Mouse (Mus musculus) G1E (cell line): ENCODE results near the gene Trip13. TPM values are rescaled to one million over a fixed set of nuclear protein-coding genes. Genes with fewer than 3 reads are reported as not detected.

Experiments used
- ATAC-seq: 2 replicates; pipeline ENCODE4 v1.8.0; 2016; ENCODE audit warnings: mild to moderate bottlenecking; ENCODE audit not compliant: insufficient number of reproducible peaks, poor library complexity, low FRiP score, severe bottlenecking; ENCODE audit errors: extremely low read depth
- DNase-seq: peaks from one replicate; pipeline ENCODE4 v3.0.0; 2012; ENCODE audit warnings: low spot score
- H3K27me3 ChIP-seq: 2 replicates; pipeline ENCODE4 v1.6.1; 2012; ENCODE audit warnings: mild to moderate bottlenecking, low read length, inconsistent platforms; ENCODE audit not compliant: insufficient read depth
- H3K36me3 ChIP-seq: replicated peaks from 2 replicates; pipeline ENCODE3; 2012; ENCODE audit warnings: mild to moderate bottlenecking, inconsistent platforms
- H3K4me1 ChIP-seq: 2 replicates; pipeline ENCODE4 v1.6.1; 2012; ENCODE audit warnings: low read depth, low read length, inconsistent platforms, mixed read lengths; ENCODE audit not compliant: insufficient read depth
- H3K4me3 ChIP-seq: 2 replicates; pipeline ENCODE4 v1.5.1; 2012; ENCODE audit warnings: low read depth, mild to moderate bottlenecking, inconsistent platforms, low read length, moderate library complexity, mixed read lengths
- H3K9me3 ChIP-seq: replicated peaks from 2 replicates; pipeline ENCODE4 v1.6.1; 2012; ENCODE audit warnings: inconsistent platforms
- CTCF ChIP-seq: IDR thresholded peaks from 2 replicates; pipeline ENCODE4 v1.5.1; 2012; ENCODE audit warnings: low read depth, low read length, inconsistent platforms, mixed read lengths
- GATA1 ChIP-seq: IDR thresholded peaks from 2 replicates; pipeline ENCODE4 v1.6.1; 2012; ENCODE audit warnings: borderline replicate concordance, low read length, inconsistent platforms, mixed read lengths
- GATA2 ChIP-seq: IDR thresholded peaks from 2 replicates; pipeline ENCODE4 v1.6.1; 2012; ENCODE audit warnings: low read depth, low read length, inconsistent platforms, borderline replicate concordance
- POLR2AphosphoS5 ChIP-seq: IDR thresholded peaks from 2 replicates; pipeline ENCODE4 v1.6.1; 2012; ENCODE audit warnings: low read depth, low read length, inconsistent platforms; ENCODE audit not compliant: insufficient replicate concordance
- TAL1 ChIP-seq: conservative IDR thresholded peaks from 2 replicates; pipeline ENCODE4 v1.6.1; 2012; ENCODE audit warnings: low read depth, low read length, inconsistent platforms, mixed read lengths
- polyA plus RNA-seq: library from polyadenylated mRNA; stranded (reverse); fragments of >175 nt; gene quantifications from 2 replicates; pipeline ENCODE4 v1.2.3, GENCODE M21; 2012
- total RNA-seq, 2 experiments: library from RNA; stranded (forward) in 1 of 2; stranded (reverse) in 1 of 2; fragments of 200-1000 nt in 1 of 2; fragments of >200 nt in 1 of 2; fragmentation: Nextera tagmentation in 1 of 2; gene quantifications; 2 replicates each; pipeline ENCODE4 v1.2.3; 2014 to 2017

Trip13 gene
- total and polyA plus RNA-seq, 3 experiments, result 4.5 to 57.7 (median 46.7) TPM

GRCm38 (mm10) chr13:73936938-73937320 is 655 bp downstream of the Trip13 start:
- no peak for TF ChIP-seq TAL1
- no peak for TF ChIP-seq CTCF
- TF ChIP-seq GATA2, result no peak

GRCm38 (mm10) chr13:73932201-73932600 is 5.4 kb downstream of the Trip13 start:
- ATAC-seq (no peak), DNase-seq (no peak)
- Histone ChIP-seq H3K4me1 (peaks cover 10% of the 10 kb centered on the region), H3K36me3 (peaks cover 77% of the 10 kb centered on the region), H3K27me3 (no peaks in the 10 kb centered on the region), H3K9me3 (no peaks in the 10 kb centered on the region), H3K4me3 (no peak overlapping the region)
- no peak for TF ChIP-seq GATA2
- TF ChIP-seq GATA1, result no peak
- no peak for TF ChIP-seq POLR2AphosphoS5
- TF ChIP-seq TAL1, result no peak
- TF ChIP-seq CTCF, result no peak

More at GRCm38 (mm10) chr13:73936938-73937320, 655 bp downstream of the Trip13 start:
- no peaks in the 10 kb centered on the region for H3K9me3 ChIP-seq
- peak overlapping the region; percentile 91 for H3K4me3 ChIP-seq
- peaks cover 22% of the 10 kb centered on the region for H3K4me1 ChIP-seq
- ATAC-seq (0 out of 2 replicates have a peak, but pooled peaks have one; percentile 6), DNase-seq (peak; percentile 28)
- no peaks in the 10 kb centered on the region for H3K27me3 ChIP-seq
- H3K36me3 ChIP-seq, result peaks cover 61% of the 10 kb centered on the region

DNA sequence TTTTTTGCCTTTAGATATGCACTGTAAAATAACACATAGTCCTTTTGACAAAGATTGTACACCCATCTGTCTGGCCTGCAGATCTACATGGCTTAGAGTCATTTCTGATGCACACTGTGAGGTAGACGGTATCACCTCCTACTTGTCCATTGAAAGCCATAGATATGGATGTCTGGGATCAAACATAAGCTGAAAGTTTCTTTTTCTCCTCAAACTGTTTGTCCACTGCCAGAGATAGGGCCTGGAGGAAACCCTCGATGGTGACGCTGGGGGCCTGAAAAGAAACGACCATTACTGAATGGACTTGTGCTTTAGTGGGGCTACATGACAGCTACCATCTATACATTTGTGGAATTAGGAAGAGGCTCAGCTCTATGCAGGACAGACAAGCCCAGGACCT is 24.5 kb downstream of the Trip13 start:
- H3K4me3 ChIP-seq, result no peak overlapping the region
- peaks cover 91% of the 10 kb centered on the region for H3K36me3 ChIP-seq
- TF ChIP-seq GATA1 (no peak), POLR2AphosphoS5 (no peak), GATA2 (no peak), CTCF (no peak), TAL1 (no peak)
- DNase-seq (no peak), ATAC-seq (no peak)
- no peaks in the 10 kb centered on the region for H3K9me3 ChIP-seq
- H3K4me1 ChIP-seq, result no peaks in the 10 kb centered on the region
- no peaks in the 10 kb centered on the region for H3K27me3 ChIP-seq

DNA sequence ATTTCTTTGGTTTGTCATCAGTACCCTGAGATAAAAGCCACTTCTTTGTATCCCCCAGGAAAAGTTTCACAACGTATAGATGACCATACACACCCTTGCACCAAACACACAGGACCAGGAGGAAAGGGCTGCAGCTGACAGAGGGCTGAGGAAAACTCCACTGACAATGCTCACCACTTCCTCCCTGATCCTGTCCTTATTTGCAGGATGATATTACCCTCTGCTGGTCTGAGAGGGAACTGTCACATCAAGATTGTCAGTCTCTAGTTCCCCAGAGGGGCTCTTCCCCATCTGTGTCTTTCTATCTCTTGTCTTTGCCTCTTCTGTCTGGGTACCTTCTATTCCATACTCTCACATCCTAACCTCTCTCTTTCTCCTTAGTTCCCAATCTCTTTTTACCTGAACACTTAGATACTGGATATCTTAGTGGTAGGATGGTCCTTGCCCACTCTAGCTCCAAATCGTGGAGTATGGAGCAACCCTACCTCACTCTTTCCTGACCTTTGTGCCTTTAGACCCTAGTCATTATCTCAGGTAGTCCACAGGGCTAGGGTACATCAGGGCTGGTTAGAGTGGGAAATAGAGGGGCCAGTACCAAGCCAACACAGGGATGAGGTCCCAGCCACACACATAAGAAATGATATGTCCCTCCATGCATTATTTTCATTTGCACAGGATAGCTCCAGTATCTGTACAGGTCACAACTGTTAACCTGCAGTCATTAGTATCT is 29.7 kb downstream of the Trip13 start:
- TF ChIP-seq CTCF (no peak), GATA2 (no peak), TAL1 (no peak), POLR2AphosphoS5 (no peak)
- H3K9me3 ChIP-seq, result no peaks in the 10 kb centered on the region
- no peak overlapping the region for H3K4me3 ChIP-seq
- ATAC-seq (peak; percentile 28; the same call in 1 of the 2 replicates), DNase-seq (peak; percentile 6)
- H3K4me1 ChIP-seq, result no peaks in the 10 kb centered on the region
- no peaks in the 10 kb centered on the region for H3K27me3 ChIP-seq
- peaks cover 79% of the 10 kb centered on the region for H3K36me3 ChIP-seq

DNA sequence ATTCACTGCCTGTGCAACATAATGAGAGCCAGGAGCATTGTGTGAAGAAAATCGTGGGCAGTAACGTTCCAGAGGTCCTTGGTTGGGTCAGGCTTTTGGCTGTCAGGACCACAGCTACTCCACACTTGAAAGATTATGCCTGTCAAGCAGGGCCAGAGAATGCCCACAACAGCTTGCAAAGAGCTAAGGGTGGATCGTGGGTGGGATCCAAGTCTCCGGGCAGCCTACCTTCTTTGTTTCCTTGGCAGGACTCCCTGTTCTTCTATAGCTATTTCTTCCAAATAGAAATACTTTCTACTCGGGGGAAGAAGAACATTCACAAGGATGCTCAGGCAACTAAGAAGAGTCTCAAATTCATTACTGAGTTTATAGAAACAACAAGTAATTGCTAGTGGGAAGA is 30.4 kb downstream of the Trip13 start:
- H3K36me3 ChIP-seq, result peaks cover 76% of the 10 kb centered on the region
- DNase-seq, result no peak
- no peak overlapping the region for H3K4me3 ChIP-seq
- no peak for ATAC-seq
- H3K9me3 ChIP-seq, result no peaks in the 10 kb centered on the region
- TF ChIP-seq TAL1 (no peak), GATA2 (no peak), GATA1 (no peak), CTCF (no peak), POLR2AphosphoS5 (no peak)
- H3K27me3 ChIP-seq, result no peaks in the 10 kb centered on the region
- no peaks in the 10 kb centered on the region for H3K4me1 ChIP-seq

- H3K4me3 ChIP-seq, result no peak overlapping the region
- ATAC-seq (no peak), DNase-seq (no peak)
- TF ChIP-seq TAL1 (no peak), GATA1 (no peak), POLR2AphosphoS5 (no peak), GATA2 (no peak), CTCF (no peak)
- no peaks in the 10 kb centered on the region for H3K4me1 ChIP-seq
- H3K36me3 ChIP-seq, result peaks cover 6% of the 10 kb centered on the region
- H3K9me3 ChIP-seq, result no peaks in the 10 kb centered on the region
- peaks cover 11% of the 10 kb centered on the region for H3K27me3 ChIP-seq
Measured at GRCm38 (mm10) chr13:73897561-73897960, 40.0 kb downstream of the Trip13 start.

- ATAC-seq (no peak), DNase-seq (no peak)
- Histone ChIP-seq H3K27me3 (peaks cover 18% of the 10 kb centered on the region), H3K36me3 (no peaks in the 10 kb centered on the region), H3K4me1 (no peaks in the 10 kb centered on the region), H3K4me3 (no peak overlapping the region), H3K9me3 (no peaks in the 10 kb centered on the region)
- no peak for TF ChIP-seq CTCF
- no peak for TF ChIP-seq GATA1
- TF ChIP-seq POLR2AphosphoS5, result no peak
- no peak for TF ChIP-seq TAL1
- TF ChIP-seq GATA2, result no peak
Measured at GRCm38 (mm10) chr13:73892493-73893178, 44.9 kb downstream of the Trip13 start.
